Mouse (Mus musculus) embryo, embryonic 11 days (tissue): ENCODE results near the gene Fanci.
A peak's percentile ranks its signal among the peaks of the same experiment; 100 is the strongest.

Source experiments
- DNase-seq: peaks from one replicate; pipeline ENCODE4 v3.0.0-alpha.2; 2015

Gene Fanci

GRCm38 (mm10) chr7:79387991-79388390 lies 3.7 kb upstream of the Fanci start:
- no peak for DNase-seq

GRCm38 (mm10) chr7:79388671-79389206 lies 3.0 kb upstream of the Fanci start:
- DNase-seq, result peak; percentile 47

GRCm38 (mm10) chr7:79390141-79390708 lies 1.5 kb upstream of the Fanci start:
- no peak for DNase-seq

DNA sequence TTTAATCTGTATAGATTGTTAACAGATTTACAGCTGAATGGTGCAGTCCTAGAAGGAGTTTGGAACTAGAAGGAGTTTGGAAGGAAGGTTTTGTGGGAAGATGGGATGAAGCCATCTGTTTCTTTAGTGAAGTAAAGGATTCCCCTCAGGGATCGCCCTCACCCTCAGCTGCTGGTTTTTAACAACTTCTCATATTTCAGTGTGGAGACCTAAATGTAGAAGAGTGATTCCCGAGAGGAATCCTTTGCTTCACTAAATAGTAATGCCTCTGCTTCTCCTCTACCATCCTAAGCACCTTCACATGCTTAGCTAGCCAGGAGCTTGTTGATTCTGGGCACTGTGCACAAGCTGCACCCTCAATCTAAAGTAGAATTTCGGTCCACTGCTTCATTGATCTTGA lies 258 bp upstream of the Fanci start:
- peak; percentile 42 for DNase-seq

DNA sequence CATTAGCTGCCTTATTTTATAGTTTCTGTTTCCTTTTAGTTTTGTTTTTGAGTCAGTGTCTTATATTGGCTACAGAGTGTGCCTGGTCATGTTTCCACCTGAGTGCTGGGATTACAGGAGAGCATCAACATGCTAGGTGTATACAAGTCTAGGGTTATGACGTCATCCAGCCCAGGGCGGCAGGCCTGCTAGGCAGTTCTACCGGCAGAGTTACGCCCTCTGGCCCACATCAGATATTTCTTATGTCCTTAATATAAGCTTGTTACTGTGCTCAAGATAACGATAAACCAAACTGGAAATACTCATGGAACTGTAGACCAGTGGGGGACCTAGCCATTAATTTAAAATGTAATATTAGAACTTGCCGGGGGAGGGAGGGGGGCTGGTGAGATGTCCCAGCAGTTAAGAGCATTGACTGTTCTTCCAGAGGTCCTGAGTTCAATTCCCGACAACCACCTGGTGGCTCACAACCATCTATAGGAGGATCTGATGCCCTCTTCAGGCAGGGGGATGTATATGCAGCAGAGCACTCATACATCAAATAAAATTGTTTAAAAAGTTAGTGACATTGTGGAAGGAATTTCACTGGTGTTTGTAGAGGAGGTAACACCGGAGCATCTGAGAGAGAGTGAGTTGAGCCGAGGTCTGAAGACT lies 1.3 kb downstream of the Fanci start:
- DNase-seq, result peak; percentile 38

DNA sequence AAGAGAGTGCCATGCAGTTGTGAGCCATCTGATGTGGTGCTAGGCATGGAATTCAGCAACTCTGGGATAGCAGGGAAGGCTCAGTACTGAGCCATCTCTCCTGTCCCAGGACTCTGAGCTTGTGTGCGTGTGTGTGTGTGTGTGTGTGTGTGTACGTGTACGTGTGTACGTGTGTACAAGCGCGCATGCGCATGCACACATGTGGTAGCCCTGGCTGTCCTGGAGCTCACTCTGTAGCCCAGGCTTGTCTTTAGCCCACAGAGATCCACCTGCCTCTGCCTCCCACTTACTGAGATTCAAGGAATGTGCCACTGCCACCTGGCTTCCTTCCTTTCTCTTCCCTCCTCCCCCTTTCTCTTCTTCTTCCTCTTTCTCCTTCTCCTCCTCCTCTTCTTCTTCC lies 2.2 kb downstream of the Fanci start:
- no peak for DNase-seq

GRCm38 (mm10) chr7:79394666-79395065 lies 2.9 kb downstream of the Fanci start:
- DNase-seq, result no peak

DNA sequence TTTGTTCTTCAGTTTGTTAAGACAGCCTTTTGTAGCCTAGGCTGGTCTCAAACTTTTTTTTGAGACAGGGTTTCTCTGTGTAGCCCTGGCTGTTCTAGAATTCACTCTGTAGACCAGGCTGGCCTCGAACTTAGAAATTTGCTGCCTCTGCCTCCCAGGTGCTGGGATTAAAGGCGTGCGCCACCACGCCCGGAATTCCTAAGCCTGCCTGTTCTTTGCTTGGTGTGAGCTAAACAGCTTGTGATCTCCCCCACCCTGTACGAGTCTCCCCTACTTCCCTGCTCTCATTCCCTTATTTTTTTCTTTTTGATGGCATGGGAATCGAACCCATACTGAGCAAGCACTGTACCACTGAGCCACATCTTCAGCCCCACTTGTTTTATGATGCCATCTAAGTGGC lies 3.5 kb downstream of the Fanci start:
- DNase-seq, result no peak

DNA sequence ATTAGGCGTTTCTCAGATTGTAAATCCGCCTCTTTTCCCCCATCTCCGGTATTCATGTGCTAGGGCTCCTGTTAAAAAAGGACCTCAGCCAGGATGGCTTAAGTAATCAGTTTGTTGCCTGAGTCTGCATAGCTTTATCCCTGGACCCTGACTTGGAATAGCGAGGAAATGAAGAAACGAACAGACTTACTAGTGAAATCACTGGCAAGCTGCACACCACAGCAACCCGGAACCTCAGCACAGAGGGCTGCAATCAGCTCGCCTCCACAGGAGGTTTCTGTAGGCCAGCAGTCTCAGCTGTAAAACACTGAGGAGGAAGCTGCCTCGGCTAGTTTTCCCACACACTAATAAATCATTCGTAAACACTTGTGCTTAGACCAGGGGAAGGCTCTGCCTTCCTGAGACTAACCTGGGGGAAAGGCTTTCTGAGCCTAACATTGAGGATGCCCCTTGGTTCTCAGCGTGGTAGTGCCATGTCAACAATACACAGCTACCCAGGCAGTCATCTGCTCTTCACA lies 5.8 kb downstream of the Fanci start:
- DNase-seq, result no peak

GRCm38 (mm10) chr7:79398426-79398825 lies 6.7 kb downstream of the Fanci start:
- DNase-seq, result no peak

DNA sequence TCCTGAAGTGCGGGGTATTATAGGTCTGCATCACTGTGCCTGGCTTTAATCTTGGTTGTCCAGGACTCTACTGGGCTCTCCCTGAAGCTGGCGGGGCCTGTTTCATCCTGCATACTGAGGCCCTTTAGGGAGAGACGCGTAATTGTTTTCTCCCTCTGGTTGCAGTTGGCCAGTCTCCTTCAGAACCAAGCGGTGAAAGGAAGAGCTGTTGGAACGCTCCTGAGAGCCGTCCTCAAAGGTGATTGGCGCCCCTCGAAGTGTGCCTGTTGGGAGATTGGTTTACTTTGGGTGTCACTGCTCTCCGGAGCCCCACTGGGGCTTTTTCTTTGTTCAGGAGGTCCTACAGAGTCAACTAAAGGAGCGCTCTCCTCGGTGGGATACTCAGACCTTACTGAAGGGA lies 7.2 kb downstream of the Fanci start:
- DNase-seq, result no peak

DNA sequence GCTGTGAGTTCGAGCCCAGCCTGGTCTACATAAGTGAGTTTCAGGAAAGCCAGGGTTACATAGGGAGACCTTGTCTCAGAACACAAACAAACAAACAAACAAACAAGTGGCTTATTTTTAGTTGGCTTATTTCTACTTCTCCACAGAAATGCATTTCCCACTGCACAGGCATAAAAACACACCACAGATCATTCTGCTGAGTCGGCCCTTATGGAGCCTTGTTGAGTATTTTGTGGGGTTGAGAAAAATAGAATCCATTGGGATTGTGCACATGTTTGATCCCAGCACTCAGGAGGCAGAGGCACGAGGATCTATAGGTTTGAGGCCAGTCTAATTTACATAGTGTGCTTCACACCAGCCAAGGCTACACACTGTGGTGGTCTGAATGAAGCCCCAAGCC lies 8.6 kb downstream of the Fanci start:
- DNase-seq, result no peak

DNA sequence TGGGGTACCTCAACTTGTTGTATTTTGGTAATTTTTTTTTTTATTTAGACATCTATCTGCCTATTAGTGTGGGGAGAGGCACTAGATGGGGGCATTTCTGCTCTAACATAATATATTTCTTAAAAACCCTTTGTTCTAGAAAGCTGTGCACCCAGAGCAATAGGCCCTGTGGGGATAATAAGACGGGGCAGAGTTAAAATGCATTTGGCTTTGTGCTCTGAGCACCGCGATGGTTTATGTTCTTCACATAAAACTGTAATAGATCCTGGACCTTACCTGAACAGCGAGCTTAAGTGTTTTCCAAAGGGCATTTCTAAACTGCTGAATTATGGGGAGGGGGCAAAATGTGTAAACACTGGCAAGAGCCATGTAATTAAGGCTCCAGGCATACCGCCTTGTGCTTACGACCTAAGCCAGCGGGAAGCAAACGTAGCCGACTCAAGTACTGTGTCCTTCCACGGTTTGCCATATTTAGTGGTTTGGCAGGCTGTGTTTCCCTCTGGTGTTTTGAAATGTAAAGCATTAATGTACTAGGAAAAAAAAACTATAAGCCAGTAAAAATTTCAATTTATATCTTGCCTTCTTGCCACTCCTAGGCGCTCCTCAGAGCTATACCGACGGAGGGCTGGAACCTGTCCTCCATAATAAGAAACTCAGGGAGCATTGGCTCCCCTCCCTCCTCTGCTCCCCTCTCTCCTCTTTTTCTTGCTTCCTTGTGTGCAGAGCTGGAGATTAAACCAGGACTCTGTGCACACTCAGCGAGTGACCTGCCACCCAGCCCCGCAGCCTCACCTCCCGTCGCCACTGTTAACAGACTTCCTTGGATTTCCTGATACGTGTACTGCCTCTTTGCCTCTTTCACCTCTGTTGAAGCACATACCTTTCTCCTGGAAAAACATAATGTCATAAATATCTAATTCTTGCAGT lies 23.0 kb downstream of the Fanci start:
- DNase-seq, result no peak

DNA sequence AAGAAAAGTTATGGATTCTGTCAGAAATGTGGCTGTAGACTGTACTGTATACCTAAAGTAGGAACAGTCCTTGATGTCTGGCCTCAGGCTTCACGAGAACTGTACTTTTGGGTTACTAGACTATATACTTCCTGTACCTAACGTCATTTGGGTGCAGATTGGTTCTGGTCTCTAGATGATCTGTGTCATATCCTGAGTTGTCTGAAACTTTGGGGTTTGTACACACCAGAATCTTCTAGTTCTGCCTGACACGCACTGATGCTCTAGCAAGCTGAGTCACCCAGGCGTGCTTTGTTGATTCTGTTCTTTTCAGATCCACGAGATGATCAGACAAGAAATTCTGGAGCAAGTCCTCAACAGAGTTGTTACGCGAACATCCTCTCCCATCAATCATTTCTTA lies 28.2 kb downstream of the Fanci start:
- no peak for DNase-seq

DNA sequence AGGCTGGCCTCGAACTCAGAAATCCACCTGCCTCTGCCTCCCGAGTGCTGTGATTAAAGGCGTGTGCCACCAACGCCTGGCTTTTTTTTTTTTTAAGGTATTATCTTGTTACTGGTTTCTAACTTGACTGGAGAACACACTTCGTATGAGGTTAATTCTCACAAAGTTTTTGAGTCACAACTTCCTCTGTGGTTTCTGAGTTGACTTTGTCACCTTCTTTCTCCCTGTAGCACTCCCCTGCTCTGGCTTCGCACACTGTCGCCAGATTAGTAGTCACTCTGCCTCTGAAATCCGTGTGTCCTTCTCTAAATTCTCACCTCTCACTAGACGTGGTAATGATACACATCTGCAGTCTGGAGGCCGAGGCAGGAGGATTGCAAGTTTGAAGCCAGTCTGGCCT lies 31.1 kb downstream of the Fanci start:
- DNase-seq, result no peak

DNA sequence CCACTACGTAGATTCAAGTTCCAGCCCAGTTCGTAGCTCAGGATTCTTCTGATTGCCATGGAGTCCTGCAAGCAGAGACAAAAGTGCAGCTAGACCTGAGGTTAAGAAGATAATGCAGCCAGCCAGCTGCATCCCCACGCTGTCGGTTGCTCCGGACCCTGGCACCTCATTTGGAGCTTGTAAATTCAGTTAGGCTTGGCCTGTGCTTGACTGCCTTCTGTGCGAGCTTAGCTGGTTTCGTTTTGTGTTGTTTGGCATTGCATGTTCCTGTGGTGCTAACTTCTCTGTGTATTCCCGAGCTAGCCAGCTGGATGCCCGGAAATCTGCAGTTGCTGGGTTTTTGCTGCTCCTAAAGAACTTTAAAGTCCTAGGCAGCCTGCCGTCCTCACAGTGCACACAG lies 34.1 kb downstream of the Fanci start:
- no peak for DNase-seq

- peak; percentile 16 for DNase-seq
Observed at GRCm38 (mm10) chr7:79428243-79428642, 36.5 kb downstream of the Fanci start.

GRCm38 (mm10) chr7:79440035-79440434 lies 48.3 kb downstream of the Fanci start:
- no peak for DNase-seq

- DNase-seq, result no peak
Observed at GRCm38 (mm10) chr7:79447048-79447447, 55.3 kb downstream of the Fanci start.

DNA sequence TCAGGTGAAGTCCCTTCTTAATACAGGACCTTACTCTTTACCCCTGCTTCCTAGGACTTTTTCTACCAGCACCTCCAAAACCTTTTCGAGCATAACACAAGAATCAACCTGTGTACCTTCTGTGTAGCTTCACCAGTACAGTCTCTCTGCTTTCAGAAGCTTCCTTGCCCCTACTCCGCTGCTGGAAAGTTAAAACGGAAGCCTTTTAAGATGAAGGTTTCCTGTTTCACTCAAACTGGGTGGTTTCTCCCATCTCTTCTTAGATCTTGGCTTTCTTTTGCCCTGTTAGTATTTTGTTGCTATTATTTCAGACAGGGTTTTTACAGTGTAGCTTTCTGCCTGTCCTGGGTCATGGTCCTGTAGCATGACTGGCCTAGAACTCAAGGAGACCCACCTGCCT lies 55.8 kb downstream of the Fanci start:
- no peak for DNase-seq

DNA sequence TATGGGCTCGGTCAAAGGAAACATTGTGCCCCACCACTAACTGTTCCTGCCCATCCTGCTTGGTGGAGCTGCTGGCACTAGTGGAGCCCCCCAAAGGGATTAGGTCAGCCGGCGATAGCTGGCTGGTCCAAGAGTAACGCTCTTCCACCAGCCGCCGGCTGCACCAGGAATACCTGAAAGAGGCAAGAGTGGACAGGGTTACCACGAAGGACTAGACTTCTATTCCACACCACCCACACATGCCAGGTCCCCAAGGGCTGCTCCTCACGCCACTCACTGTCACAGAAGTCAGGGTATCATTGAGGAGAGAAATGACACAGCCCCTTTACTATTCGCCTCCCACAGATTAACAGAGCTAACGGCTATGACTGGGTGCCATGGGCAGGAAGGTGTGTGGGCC lies 70.0 kb downstream of the Fanci start:
- DNase-seq, result no peak

GRCm38 (mm10) chr7:79463376-79464077 lies 71.8 kb downstream of the Fanci start:
- DNase-seq, result no peak
